Mouse (Mus musculus) layer of hippocampus, adult 18-20 months (tissue): ENCODE data around the gene Efcab9. TPM values are rescaled to one million over a fixed set of nuclear protein-coding genes. Genes with fewer than 3 reads are reported as not detected.

Source experiments
- DNase-seq, 2 experiments: peaks; one replicate each; pipeline ENCODE4 v3.0.0; 2022; ENCODE audit warnings: low spot score in 2 of 2
- total RNA-seq, 2 experiments: library from RNA; stranded (reverse); gene quantifications; 2 replicates each; pipeline ENCODE4 v1.2.3; 2021

Efcab9 gene
- total RNA-seq, 2 experiments from 2014 or later, result 2.6 to 2.9 TPM

DNA sequence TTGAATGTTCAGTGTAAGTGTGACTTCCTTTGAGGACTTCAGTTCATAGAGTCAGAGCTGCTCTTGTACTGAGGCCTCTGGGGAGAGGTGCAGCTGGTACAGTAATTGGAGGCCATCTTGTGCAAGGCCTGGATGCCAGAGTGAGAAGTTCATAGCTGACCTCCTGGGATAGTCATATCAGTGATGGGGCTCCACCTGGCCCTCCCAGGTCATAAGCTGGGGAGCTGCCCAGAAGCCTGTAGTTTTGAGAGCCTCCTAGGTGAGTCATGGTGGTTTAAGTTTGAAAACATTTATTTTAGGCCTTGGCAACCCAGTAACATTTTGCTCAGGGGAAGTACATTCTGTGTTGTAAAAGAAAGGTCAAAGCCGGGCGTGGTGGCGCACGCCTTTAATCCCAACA lies 26.1 kb upstream of the Efcab9 start:
- DNase-seq, result no peak

DNA sequence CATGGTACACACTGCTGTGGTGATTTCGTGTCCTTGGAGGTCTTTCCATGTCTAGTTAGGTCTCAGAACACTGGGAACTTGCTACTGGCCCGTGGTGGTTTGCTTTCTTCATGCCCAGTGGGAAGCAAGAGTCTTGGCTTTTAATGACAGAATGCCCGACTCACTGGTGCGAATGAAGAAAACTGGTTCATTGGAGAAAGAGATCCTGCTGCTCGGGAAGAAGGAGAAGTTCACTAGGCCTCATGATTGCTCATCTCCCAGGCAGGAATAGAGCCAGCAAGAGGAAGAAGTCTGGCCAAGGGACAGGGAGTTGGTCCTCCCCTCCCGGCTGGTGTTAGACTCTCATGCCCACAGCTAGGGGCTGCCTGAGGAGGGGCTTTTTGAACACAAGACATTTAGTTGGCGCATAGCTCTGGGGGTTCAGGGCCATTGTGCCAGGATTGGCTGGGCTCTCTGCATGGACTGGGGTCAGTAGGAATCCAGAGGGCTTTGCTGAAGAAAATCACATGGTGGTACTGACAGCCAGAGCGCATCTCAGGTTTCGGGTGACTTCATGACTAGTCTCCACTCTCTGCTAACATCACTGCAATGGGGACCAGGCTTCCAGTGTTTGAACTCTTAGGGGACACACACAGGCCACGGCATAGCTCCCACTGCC lies 24.6 kb upstream of the Efcab9 start:
- no peak for DNase-seq

DNA sequence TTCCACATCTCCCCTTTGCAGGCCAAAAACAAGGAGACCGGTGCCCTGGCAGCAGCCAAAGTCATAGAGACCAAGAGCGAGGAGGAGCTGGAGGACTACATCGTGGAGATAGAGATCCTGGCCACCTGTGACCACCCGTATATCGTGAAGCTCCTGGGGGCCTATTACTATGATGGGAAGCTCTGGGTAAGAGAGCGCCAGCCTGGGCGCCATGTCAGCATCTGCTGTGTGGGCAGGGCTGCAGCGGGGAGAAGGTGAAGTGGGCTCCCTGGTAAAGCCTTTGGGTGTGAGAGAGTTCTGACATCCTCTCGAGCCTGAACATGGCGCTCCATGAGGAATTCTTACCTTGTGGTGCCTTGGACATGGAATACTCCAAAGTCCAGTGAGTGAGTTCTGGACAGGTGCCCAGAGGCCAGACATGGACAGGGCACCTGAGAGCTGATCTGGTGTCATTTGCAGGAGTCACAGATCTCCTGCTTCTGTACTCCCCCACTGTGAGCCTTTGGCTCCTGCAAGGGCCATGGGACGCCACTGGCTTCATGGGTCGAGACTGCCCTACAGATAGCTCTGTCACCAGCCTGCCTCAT lies 23.3 kb upstream of the Efcab9 start:
- no peak for DNase-seq

DNA sequence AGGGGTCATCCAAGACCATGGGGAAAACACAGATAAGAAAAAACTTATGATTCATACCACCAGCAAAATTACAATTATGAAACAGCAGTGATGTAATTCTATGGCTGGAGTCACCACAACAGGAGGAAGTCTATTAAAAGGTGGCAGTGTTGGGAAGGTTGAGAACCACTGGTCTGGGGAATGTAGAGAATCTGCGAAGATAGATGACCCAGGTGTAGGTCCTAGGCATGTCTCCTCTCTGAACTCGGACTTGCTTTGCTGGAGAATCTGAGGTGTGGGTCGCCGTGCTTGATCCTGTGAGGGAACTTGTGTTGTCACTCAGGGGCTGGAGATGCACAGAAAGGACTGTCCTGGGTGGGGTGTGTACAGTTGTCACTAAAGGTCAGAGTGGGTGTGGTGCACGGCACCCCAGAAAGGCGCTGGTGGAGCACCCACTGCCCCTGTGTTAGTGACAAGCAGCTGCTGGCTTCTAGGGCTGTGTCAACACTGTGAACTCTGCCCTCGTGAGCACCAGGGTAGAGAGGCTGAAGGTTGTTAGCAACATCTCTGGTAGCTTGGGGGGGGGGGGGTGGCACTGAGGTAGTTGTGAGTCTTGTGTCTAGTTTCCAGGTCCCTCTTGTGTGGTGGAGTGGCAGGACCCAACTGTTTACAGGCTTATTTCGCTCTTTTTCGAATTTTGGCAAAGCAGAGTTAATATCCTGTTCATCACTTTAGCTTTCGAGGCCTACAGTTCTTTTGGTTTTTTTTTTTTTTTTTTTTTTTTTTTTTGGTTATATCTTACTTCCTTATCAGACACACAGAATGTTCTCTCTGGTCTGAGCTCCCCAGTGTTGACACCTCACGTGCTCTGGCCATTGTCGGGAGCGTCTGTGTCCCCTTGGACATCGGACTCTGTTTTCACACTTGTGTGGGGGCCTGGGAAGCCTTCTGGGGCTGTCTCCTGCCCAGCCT lies 22.5 kb upstream of the Efcab9 start:
- DNase-seq, result no peak

DNA sequence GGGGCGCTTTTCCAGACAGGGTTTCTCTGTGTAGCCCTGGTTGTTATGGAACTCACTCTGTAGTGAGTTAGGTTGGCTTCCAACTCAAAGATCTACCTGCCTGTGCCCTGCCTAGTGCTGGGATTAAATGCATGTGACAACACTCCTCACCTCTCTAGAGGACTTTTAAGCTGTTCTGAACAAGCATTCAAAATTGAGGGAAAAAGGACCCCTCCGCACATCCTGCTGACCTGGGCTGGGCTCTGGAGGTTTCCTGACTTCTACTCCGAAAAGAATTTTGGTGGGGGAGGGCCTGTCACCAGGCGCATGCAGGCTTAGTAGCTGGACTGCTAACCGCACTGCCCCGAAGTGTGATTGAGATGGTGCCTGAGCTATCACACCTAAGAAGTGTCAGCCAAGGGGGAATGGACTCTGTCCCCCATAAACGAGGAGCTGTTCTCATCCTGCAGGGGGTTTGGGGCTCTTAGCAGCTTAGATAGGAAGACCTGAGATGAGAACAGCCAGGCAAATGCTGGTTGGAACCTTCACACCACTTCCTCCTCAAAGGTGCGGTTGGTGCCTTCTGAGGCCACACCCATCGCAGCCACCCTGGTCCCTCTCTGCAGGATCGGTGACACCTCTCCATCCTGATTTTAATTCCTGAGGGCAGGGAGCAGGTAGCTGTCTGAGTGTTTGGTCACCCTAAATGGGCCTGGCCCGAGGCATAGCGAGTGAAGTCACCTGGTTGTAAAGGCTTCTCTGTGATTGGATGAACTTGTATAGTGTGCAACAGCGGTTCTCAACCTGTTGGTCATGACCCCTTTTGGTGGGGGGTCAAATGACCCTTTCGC lies 21.6 kb upstream of the Efcab9 start:
- no peak for DNase-seq

DNA sequence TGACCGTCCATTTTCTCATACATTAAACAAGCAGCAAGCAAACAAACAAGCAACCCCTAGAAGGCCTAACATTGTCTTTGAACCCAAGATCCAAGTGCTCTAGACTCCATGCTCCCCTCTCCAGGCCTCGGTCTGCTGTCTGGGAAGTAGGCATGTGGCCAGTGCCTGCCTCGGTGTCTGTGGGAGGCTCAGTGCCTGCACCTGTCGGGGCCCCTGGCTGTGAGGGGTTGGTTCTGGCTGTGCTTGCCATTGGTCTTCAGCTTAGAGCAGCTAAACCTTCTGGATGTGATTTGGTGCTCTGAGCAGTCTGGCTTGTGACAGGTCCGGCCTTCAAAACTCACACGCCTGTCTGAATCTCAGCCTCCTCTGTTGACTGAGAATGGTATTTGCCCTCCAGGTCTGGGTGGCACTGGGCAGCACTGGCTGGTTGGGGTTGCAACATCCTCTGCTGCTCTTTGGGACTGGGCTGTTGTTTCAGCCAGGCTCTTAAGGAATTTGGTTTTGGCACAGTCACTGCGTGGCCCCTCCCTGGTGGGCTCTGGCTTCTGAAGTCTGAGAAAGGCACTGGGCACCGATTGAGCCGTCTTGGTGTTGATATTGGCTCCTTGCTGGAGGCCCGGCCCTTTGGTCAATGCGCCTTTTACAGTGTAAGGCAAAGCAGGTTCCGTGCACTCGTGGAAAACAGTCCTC lies 20.7 kb upstream of the Efcab9 start:
- DNase-seq, result no peak

DNA sequence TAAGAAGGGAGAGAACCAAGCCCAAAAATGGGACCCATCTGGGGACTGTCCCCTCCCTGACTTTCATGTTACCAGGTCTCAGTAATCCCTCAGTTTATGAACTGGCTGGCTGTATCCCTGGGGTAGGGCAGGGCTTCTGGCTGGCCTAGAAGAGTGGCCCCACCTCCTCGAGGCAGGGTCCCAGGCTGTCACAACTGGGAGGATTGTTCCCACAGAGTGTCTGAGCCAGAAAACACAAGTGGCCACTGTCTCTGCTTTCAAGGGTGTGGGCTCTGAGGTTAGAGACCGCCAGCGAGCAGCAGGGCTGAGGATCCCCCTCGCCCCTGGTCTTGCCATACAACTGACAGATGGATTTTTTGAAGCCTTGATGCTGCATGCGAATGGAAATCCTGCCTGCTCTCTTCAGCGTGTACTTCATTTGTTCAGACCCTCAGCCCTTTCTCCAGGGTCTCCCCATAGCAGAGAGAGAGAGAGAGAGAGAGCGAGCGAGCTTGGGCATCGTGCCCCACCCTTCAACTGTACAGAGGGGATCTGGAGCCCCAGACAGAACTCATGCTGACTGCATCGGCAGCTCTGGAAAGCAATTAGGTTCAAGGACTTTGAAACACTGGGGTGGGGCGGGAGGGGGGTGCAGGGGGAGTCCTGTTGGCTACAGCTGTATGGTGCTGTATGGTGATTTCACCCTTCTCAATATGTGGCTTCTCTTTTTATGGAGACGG lies 19.9 kb upstream of the Efcab9 start:
- DNase-seq, result peak in 1 of 2 experiments; percentile 30

DNA sequence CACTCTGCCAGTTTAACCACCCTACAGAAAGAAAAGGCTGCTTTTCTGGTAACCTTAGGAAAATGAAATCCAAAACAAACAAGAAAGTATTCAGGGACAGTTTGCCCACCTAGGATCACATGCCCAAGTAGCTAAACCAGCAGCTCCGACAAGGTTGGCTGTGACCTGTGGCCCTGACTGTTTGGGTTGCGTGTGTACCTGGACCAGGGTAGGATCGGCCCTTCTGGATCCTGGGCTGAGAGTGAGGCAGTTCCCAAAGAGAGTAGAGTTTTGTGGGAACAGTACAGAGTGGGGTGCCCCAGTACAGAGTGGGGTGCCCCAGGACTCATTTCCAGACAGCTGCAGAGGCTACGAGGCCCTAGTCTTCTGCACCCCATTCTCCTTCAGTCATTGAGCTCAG lies 19.2 kb upstream of the Efcab9 start:
- no peak for DNase-seq

DNA sequence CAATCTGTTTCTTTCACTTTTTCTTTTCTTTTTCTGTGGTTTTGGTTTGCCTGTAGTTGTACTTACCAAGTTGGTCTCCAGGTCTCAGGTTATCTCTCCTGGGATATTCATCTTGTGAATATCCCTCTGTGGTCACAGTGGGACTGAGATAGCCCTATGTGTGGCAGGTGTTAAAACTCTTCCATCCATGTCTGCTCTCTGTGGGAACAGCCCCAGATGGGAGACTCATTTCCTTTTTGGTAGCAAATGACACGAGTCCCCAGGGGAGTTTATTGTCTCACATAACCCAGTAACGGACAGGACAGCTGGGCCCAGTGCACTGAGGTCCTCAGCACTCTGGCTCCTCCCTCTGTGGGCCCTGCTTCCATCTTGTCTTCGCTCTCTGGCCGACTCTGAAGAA lies 18.2 kb upstream of the Efcab9 start:
- DNase-seq, result no peak

DNA sequence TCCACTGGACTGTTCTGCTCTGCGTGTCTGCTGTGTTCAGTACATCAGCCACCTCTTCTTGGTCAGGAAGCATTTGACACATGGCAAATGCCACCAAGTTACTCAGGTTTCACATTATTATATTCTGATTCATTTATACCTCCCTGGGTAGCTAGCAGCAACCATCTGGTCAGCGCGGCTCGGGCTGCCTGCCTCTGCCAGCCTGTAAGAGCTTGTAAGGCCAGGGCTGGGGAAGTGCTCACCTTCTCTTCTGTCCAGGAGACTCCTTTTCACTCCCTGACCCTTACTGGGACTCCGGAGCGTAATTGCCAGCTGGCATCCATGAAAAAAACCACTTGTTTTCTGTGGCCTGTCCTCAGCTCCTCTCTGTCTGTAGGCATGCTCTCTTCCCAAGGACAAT lies 17.4 kb upstream of the Efcab9 start:
- no peak for DNase-seq

DNA sequence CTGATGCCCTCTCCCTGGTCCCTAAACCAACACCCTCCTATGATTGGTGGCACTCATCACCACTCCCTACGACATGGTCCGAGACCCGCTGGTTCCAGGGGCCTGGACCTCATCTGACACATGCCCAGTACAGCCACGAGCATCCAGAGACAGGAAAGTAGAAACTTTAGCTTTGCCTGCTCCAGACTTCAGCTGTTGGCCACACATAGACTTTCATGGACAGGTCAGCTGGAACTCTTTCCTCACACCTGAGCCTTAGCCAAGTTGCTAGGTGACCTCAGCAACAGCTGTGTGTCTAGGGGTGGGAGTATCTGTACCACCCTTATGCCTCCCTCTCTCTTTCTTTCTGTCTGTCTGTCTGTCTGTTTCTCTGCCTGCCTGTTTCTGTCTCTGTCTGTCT lies 16.4 kb upstream of the Efcab9 start:
- no peak for DNase-seq

DNA sequence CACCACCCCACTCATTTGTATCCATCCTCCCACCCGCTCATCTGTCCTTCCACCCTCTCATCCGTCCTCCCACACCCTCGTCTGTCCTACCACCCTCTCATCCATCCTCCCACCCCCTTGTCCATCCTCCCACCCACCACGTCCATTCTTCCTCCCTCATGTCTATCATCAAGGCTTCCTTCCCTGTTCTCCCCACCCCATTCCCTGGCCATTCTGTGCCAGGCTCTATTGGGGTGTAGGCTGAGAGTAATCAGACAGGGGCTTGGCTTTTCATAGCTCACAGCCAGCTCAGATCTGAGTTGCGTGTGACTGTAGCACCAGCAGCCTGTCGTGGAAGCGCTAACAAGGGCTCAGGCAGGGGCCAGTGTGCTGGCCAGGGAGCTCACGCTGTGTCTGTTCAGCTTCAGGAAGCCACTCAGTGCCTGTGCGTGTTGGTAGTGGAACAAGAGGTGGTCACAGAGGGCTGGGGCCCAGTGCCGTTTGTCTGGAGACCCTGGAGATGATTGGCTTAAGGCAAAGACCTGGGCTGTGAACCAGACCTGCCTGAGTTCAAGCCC lies 15.6 kb upstream of the Efcab9 start:
- DNase-seq, result no peak

DNA sequence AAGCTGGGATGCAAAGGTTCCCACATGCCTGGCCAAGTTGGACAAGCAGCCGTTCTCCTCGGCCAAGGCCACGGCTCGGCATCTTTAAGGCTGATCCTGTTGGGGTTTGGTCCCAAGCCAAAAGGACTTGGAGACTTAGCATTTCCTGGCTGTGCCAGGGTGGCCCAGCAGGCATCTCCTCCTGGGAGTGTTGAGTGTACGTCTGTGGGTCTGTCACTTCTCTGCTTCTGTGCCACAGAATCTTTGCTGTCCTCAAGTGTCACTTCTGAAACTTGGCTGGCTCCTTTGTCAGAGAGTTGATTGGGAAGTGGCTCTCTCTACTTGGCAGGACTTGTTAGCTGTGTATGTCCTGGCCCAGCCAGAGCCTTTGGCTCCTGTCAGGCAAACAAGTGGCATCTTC lies 14.6 kb upstream of the Efcab9 start:
- DNase-seq, result no peak

DNA sequence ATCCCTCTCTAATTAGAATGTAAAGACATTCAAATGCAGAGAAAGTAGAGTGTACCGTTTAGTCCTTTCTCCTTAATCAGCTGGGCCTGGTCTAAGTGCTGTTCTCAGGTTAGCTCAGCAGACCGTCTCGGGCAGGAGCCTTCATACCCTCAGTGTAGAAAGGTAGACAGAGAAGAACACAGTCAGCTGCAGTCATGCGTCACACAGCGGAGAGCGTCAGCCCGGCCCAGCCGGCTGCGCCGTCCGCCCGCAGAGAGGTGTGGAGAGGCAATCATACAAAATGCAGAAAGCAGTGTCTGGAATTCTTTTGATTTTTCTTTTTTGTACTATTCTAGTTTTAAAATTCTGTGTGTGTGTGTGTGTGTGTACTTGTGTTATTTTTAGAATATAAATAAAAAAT lies 13.7 kb upstream of the Efcab9 start:
- no peak for DNase-seq

DNA sequence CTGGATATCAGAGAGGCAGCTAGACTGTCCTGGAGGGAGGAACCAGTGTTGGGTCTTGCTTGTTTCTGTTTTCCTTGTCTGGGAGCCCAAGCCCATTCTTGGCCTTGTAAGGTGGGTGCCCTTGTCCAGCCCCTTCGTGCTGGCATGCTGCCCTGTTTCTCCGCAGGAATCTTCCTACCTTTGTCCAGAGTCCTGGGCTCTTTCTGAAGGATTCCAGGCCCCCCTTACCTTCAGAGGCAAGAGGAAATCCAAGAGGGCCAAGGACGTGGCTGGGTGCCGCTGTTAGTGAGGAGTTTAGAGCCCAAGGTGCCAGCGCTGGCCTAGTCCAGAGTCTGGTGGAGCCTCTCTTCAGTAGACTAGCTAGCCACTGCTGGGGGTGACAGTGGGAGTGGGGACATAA lies 12.6 kb upstream of the Efcab9 start:
- DNase-seq, result no peak

DNA sequence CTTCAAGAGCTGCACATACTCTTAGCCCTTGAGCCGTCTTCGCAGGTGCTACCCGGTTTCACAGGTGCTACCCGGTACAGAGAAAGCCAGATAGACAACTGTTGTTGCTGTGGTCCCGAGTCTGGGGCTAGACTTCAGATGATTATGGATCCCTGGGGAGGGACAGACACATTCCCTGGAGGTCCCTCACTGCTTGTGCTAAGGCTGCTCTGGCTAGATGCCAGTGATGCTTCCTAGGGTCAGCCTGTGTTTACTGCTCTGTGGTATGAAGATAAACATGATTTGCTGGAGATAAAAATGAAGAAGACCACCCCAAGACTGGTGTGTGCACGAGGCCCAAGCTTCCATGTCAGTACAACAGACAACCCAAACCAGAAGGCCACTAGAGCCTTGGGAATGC lies 12.2 kb upstream of the Efcab9 start:
- DNase-seq, result no peak

DNA sequence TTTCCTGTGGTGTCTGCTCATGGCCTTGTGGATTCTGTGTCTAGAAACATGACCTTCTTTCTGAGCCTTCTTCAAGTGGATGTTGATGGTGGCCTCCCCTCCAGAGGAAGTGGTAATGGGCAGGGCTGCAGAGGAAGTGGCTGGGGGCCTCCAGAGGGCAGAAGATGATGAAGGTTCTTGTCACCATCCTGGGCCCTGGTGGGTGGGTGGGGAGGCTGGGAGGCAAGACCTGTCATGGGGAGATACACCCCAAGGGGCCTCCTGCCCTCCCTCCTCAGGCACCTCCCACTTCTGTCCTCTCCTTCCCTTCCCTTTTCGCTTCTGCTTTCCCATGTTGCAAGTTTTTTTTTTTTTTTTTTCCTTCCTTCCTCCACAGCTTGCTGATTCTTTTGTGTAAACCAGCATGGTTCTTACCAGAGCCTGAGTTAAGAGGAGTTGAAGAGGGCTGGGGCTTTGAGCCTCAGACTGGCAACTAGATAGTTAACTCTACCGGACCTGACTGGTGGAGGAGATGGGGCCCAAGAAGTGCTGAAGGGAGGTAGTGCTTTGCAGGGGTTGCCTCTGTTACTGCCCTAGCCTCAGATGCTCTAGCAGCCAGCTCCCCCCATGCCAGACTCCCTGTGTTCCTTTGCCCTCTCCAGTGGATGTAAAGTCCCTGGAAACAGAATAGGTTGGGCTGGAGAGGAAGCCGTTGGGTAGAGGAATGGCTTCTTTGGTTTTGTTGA lies 11.0 kb upstream of the Efcab9 start:
- DNase-seq, result no peak

DNA sequence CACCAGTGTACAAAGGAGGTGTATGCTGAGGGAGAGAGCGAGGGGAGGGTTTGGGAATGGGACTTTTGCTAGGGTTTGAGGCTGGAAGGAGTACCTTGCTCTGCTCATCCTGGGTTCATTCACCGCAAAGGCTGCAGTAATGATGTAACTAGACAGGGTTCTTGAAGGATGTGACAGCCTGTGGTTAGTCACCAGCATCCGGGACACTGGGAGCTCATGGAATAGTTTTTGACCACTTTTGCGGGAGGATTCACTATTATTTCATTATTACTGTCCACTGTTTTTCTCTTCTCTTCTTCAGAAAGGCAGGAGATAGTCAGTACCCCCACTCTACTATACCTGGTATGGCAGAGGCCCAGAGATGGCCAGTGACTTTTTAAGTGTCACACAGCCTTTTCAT lies 10.3 kb upstream of the Efcab9 start:
- DNase-seq, result no peak

DNA sequence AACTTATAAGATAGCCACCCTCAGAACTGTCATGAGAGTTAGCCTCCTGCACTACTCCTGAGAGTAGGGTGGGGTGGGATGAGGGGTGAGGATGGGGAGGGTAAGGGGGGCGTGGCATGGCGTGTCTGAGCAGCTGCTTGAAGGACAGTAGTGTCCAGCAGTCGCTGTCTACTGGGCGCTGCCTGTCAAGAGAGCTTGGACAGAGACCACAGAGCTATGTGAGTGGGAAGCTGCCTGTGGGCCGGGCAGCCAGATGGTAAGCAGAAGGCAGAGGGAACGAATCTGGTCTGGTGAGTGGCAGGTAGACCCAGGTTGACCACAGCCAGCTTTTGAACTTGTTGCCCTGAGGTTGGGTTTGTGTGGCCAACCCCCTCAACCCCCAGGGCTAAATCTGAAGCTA lies 8.6 kb upstream of the Efcab9 start:
- DNase-seq, result no peak
